Mouse (Mus musculus) left cerebral cortex, postnatal 4 days (tissue): ENCODE measurements at regions not wholly inside any gene's neighbourhood (a gene's known extent, or its start where the extent isn't known, plus 50 kb on each side); places are given as distances from the start of the nearest gene placed in this dataset.

Experiments used
- DNase-seq: peaks from one replicate; pipeline ENCODE4 v3.0.0-alpha.2; 2022
- intact Hi-C: fragments of 180-260 bp; cut with DNase I; formaldehyde crosslinking; loops from one replicate; pipeline ENCODE4 v1.15.1; 2025

- intact Hi-C loops = no loop called here
- no peak for DNase-seq
Observed at GRCm38 (mm10) chr12:65559036-65559435, 333.7 kb downstream of the Wdr20rt start.

DNA sequence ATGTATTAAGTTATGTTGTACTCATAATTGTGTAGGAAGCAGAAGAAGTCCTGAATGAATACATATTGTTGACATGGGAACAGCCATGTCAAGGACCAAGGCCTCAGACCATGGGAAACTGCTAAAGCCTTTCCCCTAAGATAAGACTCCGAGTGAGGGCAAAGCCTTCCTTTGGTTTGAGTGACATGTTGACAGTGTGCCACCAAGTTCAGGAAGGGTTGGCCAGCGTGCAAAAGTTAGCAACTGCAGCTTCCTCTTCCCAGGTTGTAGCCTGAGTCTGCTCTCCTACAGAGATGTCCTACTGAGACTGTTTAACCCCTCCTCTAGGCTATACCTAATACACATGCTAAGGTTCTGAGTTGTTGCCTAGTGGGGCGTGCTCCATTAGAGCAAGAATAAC lies 334.5 kb downstream of the Wdr20rt start:
- intact Hi-C loops = no loop called here
- no peak for DNase-seq

DNA sequence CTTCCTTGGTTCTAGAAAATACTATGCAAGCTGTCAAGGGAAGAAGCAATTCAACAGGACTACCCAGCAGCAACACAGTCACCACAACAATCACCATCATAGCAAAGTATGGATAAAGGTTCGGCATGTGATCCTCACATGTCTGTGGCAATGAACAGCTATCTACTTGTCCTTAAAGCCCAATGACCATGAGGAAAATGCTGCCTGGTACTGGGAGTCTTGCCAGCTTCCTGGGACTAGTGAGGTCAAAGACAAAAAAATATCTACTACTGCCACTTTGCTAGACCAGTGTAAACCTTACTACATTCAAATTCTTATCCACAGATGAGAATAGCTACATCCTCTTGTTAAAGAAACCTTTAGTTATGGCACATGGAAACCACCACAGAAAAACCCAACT lies 346.3 kb downstream of the Wdr20rt start:
- intact Hi-C loops = no loop called here
- DNase-seq = no peak

DNA sequence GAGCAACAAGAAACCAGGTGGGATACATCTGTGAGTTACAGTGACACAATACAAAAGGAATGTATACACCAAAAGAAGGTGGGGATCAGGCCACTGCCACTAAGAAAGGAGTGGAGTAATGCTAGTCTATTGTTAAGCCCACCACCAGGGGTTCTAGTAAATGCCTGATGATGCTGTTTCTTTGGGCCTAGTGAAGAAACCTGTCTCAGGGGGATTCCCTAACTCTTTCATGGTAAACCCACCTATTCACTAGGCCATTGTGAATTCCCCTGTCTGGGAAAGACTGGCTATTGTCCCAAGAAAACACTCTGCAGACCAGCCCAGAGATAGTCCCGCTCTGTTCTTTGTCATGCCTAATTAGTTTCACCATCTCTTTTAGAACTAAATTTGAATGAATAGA lies 368.2 kb downstream of the Wdr20rt start:
- no peak for DNase-seq
- intact Hi-C loops = no loop called here

DNA sequence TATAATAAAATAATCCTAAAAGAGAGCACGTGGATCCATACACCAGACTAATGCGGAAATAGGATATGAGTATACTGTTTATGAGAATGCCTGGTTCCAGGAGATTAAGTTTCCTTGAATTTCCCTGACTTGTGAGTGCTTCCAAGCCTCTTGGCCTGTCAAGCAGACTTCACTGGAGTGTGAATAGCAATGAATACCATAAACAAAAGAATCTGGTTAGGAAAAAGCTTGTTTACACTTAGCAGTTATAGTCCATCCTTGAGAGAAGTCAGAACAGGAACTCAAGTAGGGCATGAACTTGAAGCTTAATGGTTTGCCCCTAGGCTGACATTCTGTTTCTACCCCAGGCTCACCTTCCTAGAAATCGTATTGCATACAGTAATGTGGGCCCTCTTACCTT lies 368.8 kb downstream of the Wdr20rt start:
- no peak for DNase-seq
- intact Hi-C loops = no loop called here

DNA sequence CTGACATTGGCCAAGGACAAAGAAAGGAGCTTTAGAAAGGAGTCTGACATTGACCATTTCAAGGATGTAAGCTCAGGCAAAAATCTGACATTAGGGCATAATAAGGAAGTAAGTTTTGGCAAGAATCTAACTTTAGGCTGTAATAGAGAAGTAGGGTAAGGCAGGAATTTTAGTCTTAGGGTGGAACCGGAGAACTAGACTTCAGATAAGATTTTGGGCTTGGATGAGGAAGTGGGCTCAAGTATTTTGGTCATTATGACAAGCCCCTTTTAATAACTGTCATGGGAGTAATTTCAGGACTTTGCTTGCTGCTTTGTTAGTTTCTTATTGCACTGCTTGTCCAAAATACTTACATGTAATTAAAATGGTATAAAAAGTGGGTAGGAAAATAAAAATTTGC lies 418.9 kb downstream of the Wdr20rt start:
- intact Hi-C loops = no loop called here
- DNase-seq = no peak

- no peak for DNase-seq
- intact Hi-C loops = no loop called here
Observed at GRCm38 (mm10) chr12:65656772-65657171, 431.5 kb downstream of the Wdr20rt start.

GRCm38 (mm10) chr12:65671673-65672072 lies 446.4 kb downstream of the Wdr20rt start:
- intact Hi-C loops = no loop called here
- peak; percentile 10 for DNase-seq

DNA sequence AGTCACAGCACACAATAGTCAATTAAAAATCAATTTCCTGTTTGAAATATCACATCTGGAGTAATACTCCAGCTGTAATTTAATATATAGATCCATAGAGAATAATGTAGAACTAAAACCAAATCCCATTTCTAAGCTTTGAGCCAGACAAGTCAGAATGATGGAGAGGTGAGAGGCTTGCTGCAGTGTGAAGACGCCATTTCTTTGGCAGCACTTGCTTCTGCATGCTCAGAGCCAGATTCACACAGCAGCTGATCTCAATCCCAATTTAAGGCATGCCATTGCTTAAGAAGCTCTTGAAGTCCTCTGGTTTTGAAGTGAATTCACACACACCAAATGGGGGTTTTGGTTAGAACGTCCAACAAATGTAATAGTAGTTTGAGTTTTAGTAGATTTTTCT lies 447.9 kb downstream of the Wdr20rt start:
- intact Hi-C loops = no loop called here
- no peak for DNase-seq

- intact Hi-C loops = no loop called here
- no peak for DNase-seq
Observed at GRCm38 (mm10) chr12:65674916-65675660, 449.8 kb downstream of the Wdr20rt start.

DNA sequence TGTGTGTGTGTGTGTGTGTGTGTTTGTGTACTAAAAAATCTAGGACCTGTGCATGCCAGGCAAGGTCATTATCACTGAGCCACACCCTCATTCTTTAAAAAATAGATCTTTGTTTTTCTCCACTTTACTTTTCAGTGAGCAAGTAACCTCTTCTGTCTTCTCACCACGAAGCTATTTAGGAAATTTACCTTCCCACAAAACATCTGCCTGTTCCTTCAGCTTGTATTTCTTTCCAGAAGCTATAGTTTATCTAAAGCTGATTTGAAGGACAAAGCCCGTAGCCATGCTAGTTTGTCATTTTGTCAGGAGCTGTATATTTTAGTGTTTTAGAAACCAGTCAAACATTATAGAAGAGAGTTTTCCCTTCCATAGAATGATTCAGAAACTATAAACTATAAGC lies 455.0 kb downstream of the Wdr20rt start:
- intact Hi-C loops = no loop called here
- DNase-seq = no peak

DNA sequence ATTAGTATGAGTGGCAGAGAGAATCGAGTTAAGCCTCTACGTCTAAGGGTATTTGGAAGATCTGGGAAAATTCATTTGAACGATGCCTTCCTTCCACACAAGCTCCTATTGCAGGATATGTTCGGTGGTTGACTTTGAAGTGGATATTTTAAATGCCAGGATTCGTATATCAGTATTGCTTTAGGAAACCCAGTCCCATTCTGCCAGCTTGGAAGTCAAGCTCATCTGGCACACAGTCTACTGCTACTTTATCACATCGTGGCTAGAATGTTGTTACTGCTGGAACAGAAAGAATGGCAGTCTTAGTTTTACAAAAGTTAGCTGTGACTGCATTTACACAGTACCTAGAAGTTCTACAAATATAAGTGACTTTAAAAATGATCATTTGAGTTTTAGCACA lies 456.5 kb downstream of the Wdr20rt start:
- DNase-seq = no peak

GRCm38 (mm10) chr12:65704985-65705384 lies 479.7 kb downstream of the Wdr20rt start:
- intact Hi-C loops = no loop called here
- DNase-seq = no peak

More for the DNA sequence above, 456.5 kb downstream of the Wdr20rt start:
- intact Hi-C loops = no loop called here

DNA sequence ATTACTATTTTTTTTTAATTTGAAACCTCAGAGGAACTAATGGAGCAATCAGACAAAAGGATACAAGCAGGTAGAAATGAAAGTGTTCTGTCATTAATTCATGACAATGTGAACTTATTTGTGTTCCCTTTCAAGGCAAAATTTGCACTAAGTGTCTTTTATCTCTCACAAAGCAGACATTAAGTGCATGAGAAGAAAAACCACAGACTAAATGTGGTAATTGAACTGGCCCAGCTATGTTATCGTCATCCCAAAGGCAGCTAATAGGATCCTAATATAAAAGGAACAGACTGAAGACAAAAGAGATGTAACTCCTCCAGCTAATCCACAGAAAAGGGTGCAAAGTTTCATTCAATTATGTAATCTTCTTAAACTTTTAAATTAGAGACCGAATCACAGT lies 487.0 kb downstream of the Wdr20rt start:
- intact Hi-C loops = no loop called here
- DNase-seq = no peak
